Mouse (Mus musculus) lung, embryonic 15.5 days (tissue): ENCODE data around the gene Prl3b1. TPM values are rescaled to one million over a fixed set of nuclear protein-coding genes. Genes with fewer than 3 reads are reported as not detected.

Experiments used
- ATAC-seq: fragments of 200-750 bp; cut with Nextera tagmentation; 2 replicates; pipeline ENCODE4 v1.8.0; 2017; ENCODE audit warnings: moderate number of reproducible peaks, borderline replicate concordance; ENCODE audit not compliant: low FRiP score, low TSS enrichment; ENCODE audit errors: extremely low read depth
- H3K27ac ChIP-seq: fragments of 300-500 bp; sonication (generic); 2 replicates; pipeline ENCODE4 v1.5.1; 2015; ENCODE audit warnings: moderate library complexity, mild to moderate bottlenecking, inconsistent platforms
- H3K27me3 ChIP-seq: fragments of 300-500 bp; sonication (generic); 2 replicates; pipeline ENCODE4 v1.6.1; 2015; ENCODE audit warnings: inconsistent platforms
- H3K36me3 ChIP-seq: fragments of 300-500 bp; sonication (generic); 2 replicates; pipeline ENCODE4 v1.6.1; 2015; ENCODE audit warnings: inconsistent platforms
- H3K4me1 ChIP-seq: fragments of 300-500 bp; sonication (generic); 2 replicates; pipeline ENCODE4 v1.6.1; 2015; ENCODE audit warnings: inconsistent platforms
- H3K4me2 ChIP-seq: fragments of 300-500 bp; sonication (generic); 2 replicates; pipeline ENCODE4 v1.6.1; 2015; ENCODE audit warnings: inconsistent platforms, mild to moderate bottlenecking, moderate library complexity
- H3K4me3 ChIP-seq: fragments of 300-500 bp; sonication (generic); 2 replicates; pipeline ENCODE4 v1.5.1; 2015; ENCODE audit warnings: mild to moderate bottlenecking, inconsistent platforms
- H3K9ac ChIP-seq: fragments of 300-500 bp; sonication (generic); 2 replicates; pipeline ENCODE4 v1.6.1; 2015; ENCODE audit warnings: inconsistent platforms
- H3K9me3 ChIP-seq: fragments of 300-500 bp; sonication (generic); 2 replicates; pipeline ENCODE4 v1.6.1; 2016; ENCODE audit warnings: inconsistent platforms
- WGBS: fragments of 180-500 bp; shearing (Covaris S2); methylation state at CpG from one replicate; pipeline ENCODE4 v1.1.7; 2015; 5-methylcytosine and 5-hydroxymethylcytosine counted together
- polyA plus RNA-seq: library from polyadenylated mRNA; unstranded; fragments of >200 nt; fragmentation: Nextera tagmentation; extraction: Ambion mirVana; gene quantifications from 2 replicates; pipeline ENCODE4 v1.2.1, GENCODE M21; 2015

The Prl3b1 gene
- polyA plus RNA-seq = not detected in 2 replicates

- Histone ChIP-seq H3K4me3 (no peak within 1 kb of the TSS), H3K4me1 (no peaks in the 10 kb centered on the region), H3K27me3 (no peaks in the 10 kb centered on the region), H3K9ac (no peak within 1 kb of the TSS), H3K4me2 (no peak within 1 kb of the TSS), H3K36me3 (no peaks in the 10 kb centered on the region), H3K27ac (no peak within 1 kb of the TSS), H3K9me3 (no peaks in the 10 kb centered on the region)
- ATAC-seq = no peak
- 93% methylated on average over 1 of the region's 1 CpGs for WGBS
These were observed at the start of gene Prl3b1 for GRCm38 (mm10) chr13:27241547-27241946. Prl3b1 (plus strand) TSS chr13:27241847.

- Histone ChIP-seq H3K27ac (no peak within 1 kb of the TSS), H3K4me1 (no peaks in the 10 kb centered on the region), H3K9ac (no peak within 1 kb of the TSS), H3K27me3 (no peaks in the 10 kb centered on the region), H3K4me2 (no peak within 1 kb of the TSS), H3K9me3 (no peaks in the 10 kb centered on the region), H3K36me3 (no peaks in the 10 kb centered on the region), H3K4me3 (no peak within 1 kb of the TSS)
- ATAC-seq = no peak
- 71% methylated on average over 1 of the region's 1 CpGs for WGBS
These were observed 45.3 kb upstream of the Prl3b1 start, which contains the start of gene Prl3c1 for GRCm38 (mm10) chr13:27196359-27196758. Prl3c1 (plus strand) TSS chr13:27196659.

GRCm38 (mm10) chr13:27259136-27259535 lies 17.5 kb downstream of the Prl3b1 start, which contains the start of gene Prl3a1:
Prl3a1 (plus strand) TSS chr13:27259436.
- Histone ChIP-seq H3K9me3 (no peaks in the 10 kb centered on the region), H3K4me3 (no peak within 1 kb of the TSS), H3K36me3 (no peaks in the 10 kb centered on the region), H3K4me2 (no peak within 1 kb of the TSS), H3K4me1 (no peaks in the 10 kb centered on the region), H3K27ac (no peak within 1 kb of the TSS), H3K9ac (no peak within 1 kb of the TSS), H3K27me3 (no peaks in the 10 kb centered on the region)
- no peak for ATAC-seq
- WGBS = 76% methylated on average over 4 of the region's 4 CpGs

Other genes starting within 250 kb of the Prl3b1 start
- not detected in 2 replicates for gene Prl, start 184.3 kb upstream of the Prl3b1 start, polyA plus RNA-seq
- not detected in 2 replicates for gene Prl3d1, start 147.7 kb upstream of the Prl3b1 start, polyA plus RNA-seq
- gene Prl3d2, start 120.1 kb upstream of the Prl3b1 start, polyA plus RNA-seq = not detected in 2 replicates
- gene Prl3d3, start 85.1 kb upstream of the Prl3b1 start, polyA plus RNA-seq = not detected in 2 replicates
- gene Prl3c1, start 45.2 kb upstream of the Prl3b1 start, polyA plus RNA-seq = not detected in 2 replicates
- gene Prl3a1, start 17.6 kb downstream of the Prl3b1 start, polyA plus RNA-seq = not detected in 2 replicates
- not detected in 2 replicates for gene Prl6a1, start 70.8 kb downstream of the Prl3b1 start, polyA plus RNA-seq
- gene Prl8a2, start 103.8 kb downstream of the Prl3b1 start, polyA plus RNA-seq = not detected in 2 replicates
- not detected in 2 replicates for gene Prl2b1, start 149.0 kb downstream of the Prl3b1 start, polyA plus RNA-seq
- gene Prl8a6, start 196.8 kb downstream of the Prl3b1 start, polyA plus RNA-seq = not detected in 2 replicates